Mouse (Mus musculus) large intestine, adult 2 months (tissue): Measurements from ENCODE around the gene Atp8a2. TPM values are rescaled to one million over a fixed set of nuclear protein-coding genes. Genes with fewer than 3 reads are reported as not detected.

Source experiments
- DNase-seq: peaks from one replicate; pipeline ENCODE4 v3.0.0-alpha.2; 2012; ENCODE audit warnings: low read depth, low spot score
- WGBS: fragments of 180-500 bp; shearing (Covaris S2); methylation state at CpG from one replicate; pipeline ENCODE4 v1.1.7; 2018; 5-methylcytosine and 5-hydroxymethylcytosine counted together
- polyA plus RNA-seq: library from polyadenylated mRNA; depleted of rRNA; stranded (reverse); fragments of >200 nt; gene quantifications from 2 replicates; pipeline ENCODE4 v1.2.3, GENCODE M21; 2012; rRNA removed

The Atp8a2 gene
- polyA plus RNA-seq, 1 experiment, result 2.4 TPM

GRCm38 (mm10) chr14:59597398-59598259, 599.4 kb downstream of the Atp8a2 start, which contains the start of gene Cdadc1:
Gene Cdadc1 (minus strand): TSS chr14:59597959.
- DNase-seq, result peak; percentile 77
- WGBS, result under 1% methylated on average over 47 of the region's 48 CpGs

DNA sequence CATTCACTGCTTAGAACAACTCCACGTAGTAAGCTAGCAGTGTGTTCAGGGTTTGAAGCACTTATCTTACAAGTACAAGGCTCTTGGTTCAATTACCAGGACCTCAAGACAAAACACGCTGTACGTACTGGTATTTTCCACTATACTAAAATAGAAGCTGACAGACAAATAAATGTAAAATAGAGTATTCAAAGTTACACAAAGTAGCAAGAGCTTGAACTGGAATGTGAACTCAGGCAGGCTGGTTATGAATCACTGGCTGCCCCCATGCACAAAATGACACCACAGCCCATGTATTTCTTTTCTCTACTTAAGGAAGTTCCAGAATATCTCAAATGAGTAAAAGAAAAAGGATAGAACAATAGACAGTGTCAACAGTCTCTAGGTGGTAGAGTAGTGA, 602.0 kb downstream of the Atp8a2 start:
- WGBS, result 95% methylated on average over 3 of the region's 3 CpGs
- DNase-seq, result no peak

DNA sequence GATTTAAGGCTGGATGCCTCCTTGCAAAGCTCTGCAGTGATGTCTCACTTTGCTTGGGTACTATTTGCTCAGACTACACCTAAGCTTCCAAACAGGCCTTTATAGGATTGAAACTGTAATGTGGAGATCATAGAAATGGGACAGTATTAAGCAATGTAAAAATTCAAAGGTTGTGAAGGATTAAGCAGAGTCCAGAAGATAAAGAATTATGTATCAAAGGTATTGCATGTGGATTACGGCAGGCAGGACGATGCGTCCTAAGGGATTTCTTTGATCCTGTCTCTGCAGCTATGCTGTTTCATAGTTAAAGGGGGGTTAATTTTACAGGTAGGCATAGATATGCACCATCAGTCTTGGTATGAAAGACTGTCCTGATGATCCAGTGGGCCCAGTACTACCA, 604.4 kb downstream of the Atp8a2 start:
- WGBS, result 96% methylated on average over 3 of the region's 3 CpGs
- DNase-seq, result no peak

GRCm38 (mm10) chr14:59591901-59592300, 605.1 kb downstream of the Atp8a2 start:
- DNase-seq, result no peak
- WGBS, result 79% methylated on average over 8 of the region's 8 CpGs

- WGBS, result 43% methylated on average over 1 of the region's 1 CpGs
- no peak for DNase-seq
These were observed 606.4 kb downstream of the Atp8a2 start for GRCm38 (mm10) chr14:59590614-59591013.

Other genes with a start within 250 kb of the Atp8a2 start
- 0.03 TPM in 1 of 2 replicates, not detected in the other for gene Nupl1, start 54.3 kb upstream of the Atp8a2 start, polyA plus RNA-seq
- 9.6 and 15.9 TPM in 2 replicates for gene Gm49336, start 54.3 kb upstream of the Atp8a2 start, polyA plus RNA-seq
- gene Mtmr6, start 68.0 kb upstream of the Atp8a2 start, polyA plus RNA-seq, result 10.1 and 16.9 TPM in 2 replicates
- 0.01 and 0.04 TPM in 2 replicates for gene Amer2, start 176.1 kb upstream of the Atp8a2 start, polyA plus RNA-seq